Mouse (Mus musculus) activated CD4-positive, CD25-positive, alpha-beta regulatory T cell, adult 4 months (primary cell): ENCODE data around the gene Lzts2. TPM values are rescaled to one million over a fixed set of nuclear protein-coding genes. Genes with fewer than 3 reads are reported as not detected.
"Not testable (repeated sequence)": the region's sequence is repeated elsewhere in the genome, so short reads cannot be mapped to it uniquely, and the experiment has no call there.

ENCODE experiments used
- ATAC-seq: one replicate; pipeline ENCODE4 v1.8.0; 2017
- polyA plus RNA-seq, 2 experiments: library from polyadenylated mRNA; unstranded; fragments of 100-300 nt; shearing (Covaris generic); gene quantifications; one replicate each; pipeline ENCODE4 v1.2.1; 2017

Gene Lzts2
- polyA plus RNA-seq, 2 experiments from 2014 or later = 0.78 to 1.8 TPM

DNA sequence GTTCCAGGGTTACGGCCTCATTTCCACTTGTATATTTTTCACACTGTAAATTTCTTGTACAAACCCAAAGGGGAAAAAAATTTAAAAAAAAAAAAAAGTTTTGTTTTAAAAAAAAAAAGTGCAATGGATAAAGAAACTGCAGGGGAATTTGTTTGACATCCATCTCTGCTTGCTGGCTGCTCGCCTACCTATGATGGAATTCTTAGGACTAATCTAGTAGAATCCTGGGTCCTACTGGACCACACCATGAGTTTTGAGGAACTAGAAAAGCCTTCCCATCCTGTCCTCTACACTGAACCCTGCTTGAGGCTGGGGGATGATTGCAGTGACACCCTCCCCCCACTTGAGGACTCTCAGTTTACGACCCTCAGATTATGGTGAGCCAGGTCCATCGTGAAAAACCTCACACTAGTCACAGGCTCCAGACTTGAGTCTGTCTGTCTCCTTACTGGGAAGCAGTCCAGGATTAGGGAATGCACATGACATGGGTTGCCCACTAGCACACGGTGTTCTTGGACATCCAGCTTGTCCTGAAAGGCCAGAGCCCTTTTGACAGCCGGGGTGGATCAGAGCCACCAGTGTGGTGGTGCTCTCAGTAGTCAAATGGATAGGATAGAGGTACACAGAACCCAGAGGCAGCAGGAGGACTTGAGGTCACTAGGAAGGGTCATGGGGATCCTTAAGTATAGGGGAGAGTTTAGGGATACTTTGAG is 12.9 kb downstream of the Lzts2 start:
- no peak for ATAC-seq

DNA sequence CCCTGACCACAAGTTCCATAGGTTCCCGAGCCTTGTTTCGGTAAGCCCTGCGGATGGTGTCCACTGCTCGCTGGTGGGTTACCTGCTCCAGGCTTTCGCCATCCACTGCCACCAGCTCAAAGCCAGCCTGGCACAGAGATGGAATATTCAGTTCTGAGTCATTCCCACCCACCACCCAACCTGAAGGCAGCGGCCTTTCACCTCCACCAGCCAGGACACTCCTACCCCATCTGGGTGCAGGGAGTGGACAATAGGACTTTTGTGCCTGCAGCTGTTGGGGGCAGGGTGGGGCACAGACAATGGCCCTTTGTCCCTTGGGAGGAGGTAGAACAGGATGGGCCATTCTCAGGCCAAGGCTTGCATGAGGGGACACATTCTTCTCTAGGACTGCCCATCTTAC is 13.6 kb downstream of the Lzts2 start:
- no peak for ATAC-seq

DNA sequence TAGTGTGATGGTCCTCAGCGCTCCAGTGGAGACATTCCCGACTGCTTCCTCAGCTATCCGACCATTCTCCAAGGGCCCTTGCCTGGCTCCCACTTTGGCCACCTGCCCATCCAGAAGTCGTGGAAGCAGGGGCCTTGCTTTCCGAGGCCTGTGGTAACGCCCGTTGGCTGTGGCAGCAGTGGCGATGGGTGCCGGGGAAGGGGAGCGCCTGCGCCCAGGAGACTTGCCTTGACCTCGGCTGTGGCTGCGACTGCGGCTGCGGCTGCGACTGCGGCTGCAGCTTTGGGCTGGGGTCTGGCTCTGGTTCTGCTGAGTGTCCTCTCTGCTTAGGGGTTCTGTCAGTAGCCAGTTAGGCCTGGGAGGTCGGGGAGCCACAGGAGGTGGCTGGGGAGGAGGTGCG is 14.5 kb downstream of the Lzts2 start:
- ATAC-seq = no peak

- no peak for ATAC-seq
These were observed 15.4 kb downstream of the Lzts2 start for GRCm38 (mm10) chr19:45029571-45029970.

GRCm38 (mm10) chr19:45030111-45030510 is 15.9 kb downstream of the Lzts2 start:
- ATAC-seq = peak; percentile 30

DNA sequence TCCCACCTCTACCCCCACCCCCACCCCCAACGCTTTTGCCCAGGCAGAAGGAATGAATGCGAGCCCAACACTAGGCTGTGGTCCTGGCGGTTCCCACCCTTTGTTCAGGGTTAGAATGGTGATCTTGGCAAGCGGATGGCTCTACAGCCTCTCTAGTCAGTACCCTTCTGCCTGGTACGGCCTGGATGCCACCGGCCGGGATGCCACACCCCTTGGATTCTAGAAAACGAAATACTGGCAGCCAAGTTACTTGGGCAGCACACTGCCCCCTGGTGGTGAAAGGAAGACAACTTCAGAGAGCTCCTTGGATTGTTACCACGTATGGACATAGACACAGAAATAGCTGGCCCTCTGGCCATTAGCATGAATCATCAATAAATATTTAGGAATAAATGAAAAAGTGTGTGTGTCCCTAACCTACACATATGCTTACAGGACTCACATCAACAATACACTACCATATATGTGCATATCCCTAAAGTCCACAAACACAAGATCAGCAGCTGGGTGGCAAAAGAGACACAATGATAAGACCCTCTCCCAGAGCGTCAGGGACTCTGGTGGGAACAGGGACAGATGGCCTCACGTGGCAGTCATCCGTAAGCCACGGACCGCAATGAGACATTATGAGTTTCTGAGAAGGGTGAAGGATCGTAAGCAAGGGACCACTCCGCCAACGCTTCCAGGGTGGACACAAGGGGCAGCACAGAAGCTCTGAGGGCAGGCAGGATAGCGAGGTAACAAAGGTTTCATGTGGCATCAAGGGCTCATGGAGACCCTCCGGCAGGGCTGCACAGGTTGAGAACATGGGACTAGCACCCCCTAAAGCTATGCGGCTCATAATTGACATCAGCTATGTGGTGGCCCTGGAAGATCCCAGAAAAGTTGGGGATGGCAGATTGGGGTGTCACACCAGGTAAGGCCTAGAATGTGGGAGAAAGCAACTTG is 16.8 kb downstream of the Lzts2 start:
- peak; percentile 46 for ATAC-seq

GRCm38 (mm10) chr19:45031780-45032179 is 17.6 kb downstream of the Lzts2 start:
- peak; percentile 64 for ATAC-seq

GRCm38 (mm10) chr19:45032570-45033332 is 18.5 kb downstream of the Lzts2 start:
- ATAC-seq = peak; percentile 35

DNA sequence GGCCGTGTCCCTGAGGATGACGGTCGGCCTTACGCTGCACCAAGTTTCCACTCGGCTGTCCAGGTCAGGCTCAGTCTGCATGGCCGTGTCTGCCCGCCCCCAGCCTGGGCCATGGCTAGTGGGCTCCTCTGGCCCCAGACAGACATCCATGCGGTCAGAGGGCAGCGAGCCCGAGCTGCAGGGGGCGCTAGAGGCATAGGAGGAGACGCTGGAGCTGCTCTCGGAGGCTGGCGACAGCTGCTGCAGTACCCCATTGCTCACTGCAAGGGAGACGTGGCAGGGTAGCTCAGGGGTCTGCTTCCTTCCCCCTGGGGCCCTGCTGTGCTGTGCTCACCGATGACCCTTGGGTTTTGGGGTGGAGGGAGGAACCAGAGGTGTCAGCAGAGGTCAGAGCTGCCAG is 22.7 kb downstream of the Lzts2 start:
- ATAC-seq = no peak

DNA sequence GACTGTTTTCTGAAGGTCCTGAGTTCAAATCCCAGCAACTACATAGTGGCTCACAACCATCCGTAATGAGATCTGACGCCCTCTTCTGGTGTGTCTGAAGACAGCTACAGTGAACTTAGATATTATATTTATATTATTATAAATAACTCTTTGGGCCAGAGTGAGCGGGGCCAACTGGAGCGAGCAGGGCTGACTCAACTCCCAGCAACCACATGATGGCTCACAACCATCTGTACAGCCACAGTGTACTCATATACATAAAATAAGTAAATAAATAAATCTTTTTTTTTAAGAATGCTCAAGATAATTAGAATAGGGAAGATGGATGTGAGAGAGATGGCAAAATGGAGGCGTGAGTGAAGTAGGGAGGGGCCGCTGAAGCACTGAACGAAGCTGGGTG is 24.0 kb downstream of the Lzts2 start:
- not testable (repeated sequence) for ATAC-seq

- no peak for ATAC-seq
These were observed 26.0 kb downstream of the Lzts2 start for GRCm38 (mm10) chr19:45040214-45040613.

DNA sequence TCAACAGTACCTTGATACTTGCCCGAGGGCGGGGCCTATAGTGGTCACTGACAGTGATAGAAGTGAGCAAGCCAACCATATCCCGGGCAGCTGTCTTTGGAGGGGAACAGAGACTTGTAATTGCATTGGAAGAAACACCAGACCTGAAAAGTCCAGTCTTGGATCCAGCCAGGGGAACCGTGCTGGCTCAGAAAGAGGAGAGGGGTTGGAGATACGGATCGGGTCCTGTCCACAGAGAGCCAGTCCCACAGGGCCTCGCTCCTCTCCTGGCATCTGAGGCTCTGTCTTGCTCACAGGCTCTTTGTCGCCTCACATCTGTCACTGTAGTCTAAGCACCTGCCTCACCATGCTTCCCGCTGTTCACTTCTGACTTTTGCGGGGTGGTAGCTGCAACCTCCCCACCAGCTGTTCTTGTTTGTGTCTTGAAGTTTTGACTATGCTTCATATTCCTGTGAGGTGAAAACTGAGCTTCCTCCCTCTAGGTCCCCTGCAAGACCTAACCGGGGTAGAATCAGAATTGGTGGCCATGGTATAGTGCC is 30.2 kb downstream of the Lzts2 start:
- ATAC-seq = no peak

DNA sequence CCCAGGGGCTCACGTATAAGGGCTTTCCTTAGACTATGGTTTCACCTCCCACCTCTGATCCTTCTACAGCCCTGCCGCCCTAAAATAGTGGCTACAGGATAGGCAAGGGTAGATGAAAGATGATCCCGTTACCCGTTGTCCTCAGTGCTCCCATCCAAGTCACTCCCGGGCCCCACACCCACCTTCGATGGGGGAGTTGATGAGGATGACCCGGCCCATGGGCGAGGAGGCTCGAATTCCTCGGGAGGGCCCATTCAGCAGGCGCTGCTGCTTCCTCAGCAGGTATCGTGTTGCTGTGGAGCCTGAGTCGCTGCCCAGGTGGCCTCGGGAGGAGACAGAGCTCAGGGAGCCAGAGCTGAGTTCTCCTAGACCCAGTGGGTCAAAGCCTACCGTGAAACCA is 31.0 kb downstream of the Lzts2 start:
- ATAC-seq = no peak

DNA sequence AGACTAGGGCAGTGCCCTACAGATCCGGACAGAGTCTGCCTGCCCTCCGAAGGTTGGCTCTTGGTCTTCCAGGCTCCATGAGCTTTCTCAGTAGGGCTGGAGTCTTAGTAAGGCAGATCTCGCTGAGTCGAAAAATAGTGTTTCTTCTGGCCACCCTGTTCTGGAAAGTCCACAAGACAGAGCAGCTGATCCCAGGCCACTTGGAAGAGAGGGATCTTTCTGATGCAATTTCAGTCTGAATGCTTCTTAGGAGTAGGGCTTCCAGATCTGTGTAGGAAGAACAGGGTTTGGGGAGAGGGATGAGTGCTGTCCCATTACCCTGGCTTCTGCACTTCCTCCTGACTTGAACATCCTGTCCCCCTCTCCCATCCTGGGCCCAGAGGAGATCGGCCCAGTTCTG is 31.4 kb downstream of the Lzts2 start, which contains the start of gene Pdzd7:
Gene Pdzd7 (minus strand): TSS at position 67 of the 400 bp plus-strand sequence.
- ATAC-seq = no peak

DNA sequence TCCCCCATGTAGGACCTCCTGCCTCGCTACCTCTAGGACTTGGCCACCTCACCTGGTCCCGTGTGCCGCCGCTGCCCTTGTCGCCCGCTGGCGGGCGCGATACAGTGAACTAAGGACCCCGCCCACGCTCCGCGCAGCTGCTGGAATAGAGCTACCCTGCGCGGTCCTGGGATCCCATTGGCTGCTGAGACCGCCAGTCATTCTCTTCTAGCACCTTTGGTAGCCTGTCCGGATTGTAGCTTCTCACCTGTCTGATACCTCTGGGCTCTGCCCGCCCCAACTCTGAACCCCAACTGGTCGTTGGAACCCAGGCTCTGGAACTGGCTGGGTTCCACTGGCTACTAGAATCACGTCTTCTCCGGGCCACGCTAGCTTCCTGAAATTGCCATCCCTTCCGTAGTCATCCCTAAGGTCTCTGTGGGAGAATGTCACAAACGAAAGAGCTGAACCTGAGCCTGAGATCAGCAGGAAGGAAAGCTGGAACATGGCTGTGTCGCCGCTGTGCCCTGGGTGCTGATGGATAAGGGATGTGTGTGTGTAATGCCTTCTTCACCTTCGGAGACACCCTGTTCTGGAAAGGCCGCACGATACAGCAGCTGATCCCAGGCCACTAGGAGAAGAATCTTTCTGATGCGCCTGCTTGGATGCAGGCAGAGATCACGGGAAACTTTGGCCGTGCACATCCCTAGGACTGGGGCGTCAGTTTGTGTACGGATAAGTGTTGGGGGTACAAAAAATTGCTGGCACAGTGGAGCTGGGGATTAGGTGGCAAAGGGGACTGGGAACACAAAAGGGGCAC is 32.5 kb downstream of the Lzts2 start:
- ATAC-seq = peak; percentile 26

DNA sequence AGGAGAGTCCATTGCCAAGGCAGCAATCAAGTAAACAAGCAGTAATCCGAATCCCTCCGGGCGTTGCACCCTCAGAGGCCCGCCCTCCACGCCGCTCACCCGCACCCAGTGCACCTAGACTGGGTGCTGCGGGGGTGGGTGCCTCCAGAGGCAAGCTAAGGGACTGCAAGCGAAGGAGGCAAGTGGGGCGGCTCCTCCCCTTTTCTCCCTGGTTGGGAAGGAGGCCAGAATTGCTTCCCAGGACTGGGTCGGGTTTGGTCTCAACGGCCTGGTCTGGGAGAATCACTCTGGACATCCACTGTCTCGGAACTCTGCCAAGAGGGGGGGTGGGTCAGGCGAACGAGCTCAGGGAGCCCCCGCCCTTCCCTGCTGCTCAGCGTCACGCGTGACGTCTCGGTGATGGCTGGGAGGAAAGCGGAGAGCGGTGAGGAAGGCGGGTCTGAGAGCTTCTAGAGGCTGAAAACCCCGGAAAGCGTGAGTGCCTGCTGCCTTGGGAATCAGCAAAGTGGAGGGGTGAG is 33.3 kb downstream of the Lzts2 start, which contains the start of gene Sfxn3:
Gene Sfxn3 (plus strand): TSS at position 87 of the 518 bp plus-strand sequence.
- peak; percentile 76 for ATAC-seq

GRCm38 (mm10) chr19:45047935-45048643 is 33.9 kb downstream of the Lzts2 start:
- peak; percentile 80 for ATAC-seq

DNA sequence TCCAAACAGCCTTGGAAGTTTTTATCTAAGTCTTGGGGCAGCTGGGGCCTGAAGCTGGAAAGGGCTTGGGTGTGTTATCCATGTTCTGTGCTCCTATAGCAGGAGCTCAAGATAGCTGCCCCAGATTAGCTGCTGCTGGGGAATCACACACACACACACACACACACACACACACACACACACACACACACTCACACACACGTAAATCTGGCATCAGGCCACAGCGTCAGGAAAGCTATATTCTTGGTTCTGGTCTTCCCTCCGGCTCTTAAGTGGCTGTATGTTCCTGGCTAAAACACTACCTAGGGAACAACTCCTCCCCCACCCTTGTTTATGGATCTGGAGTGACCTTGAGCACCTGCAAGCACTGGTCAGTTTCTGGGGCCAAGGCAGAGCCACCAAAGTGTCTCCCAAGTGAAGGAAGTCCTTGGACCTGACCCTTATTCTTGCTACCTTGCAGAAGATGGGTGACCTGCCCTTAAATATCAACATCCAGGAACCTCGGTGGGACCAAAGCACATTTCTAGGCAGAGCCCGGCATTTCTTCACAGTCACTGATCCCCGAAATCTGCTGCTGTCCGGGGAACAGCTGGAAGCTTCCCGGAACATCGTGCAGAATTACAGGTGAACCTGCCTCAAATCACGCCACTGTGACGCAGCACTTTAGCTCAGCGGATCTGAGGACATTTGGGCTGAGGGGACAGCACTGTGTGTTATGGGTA is 34.6 kb downstream of the Lzts2 start:
- no peak for ATAC-seq

GRCm38 (mm10) chr19:45049523-45049922 is 35.3 kb downstream of the Lzts2 start:
- no peak for ATAC-seq

DNA sequence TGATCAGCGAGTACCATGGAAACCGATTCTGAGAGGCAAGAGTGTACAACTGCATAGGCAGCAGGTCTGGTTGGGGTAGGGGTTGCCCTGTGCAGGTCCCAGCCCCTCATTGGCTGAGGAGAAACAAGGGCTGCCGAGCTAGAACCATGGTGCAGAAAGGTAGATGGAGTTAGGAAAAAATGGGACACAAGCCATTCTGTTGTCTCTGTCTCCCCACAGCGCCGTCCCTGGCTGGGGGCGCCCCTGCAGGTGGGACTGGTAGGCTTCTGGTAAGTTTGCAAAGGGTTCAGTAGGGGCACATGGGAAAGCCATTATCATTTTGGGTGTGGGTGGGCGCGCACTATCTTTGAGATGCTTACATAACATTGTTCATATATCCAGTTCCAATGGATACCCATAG is 39.2 kb downstream of the Lzts2 start:
- ATAC-seq = no peak
